Mouse (Mus musculus) cerebellum, adult 9-11 months (tissue): ENCODE measurements at regions not wholly inside any gene's neighbourhood (a gene's known extent, or its start where the extent isn't known, plus 50 kb on each side); places are given as distances from the start of the nearest gene placed in this dataset.

ENCODE experiments used
- DNase-seq: peaks from one replicate; pipeline ENCODE4 v3.0.0; 2022

GRCm38 (mm10) chr2:79510485-79511094 is 54.0 kb upstream of the Cerkl start:
- no peak for DNase-seq

GRCm38 (mm10) chr2:79511108-79511507 is 54.5 kb upstream of the Cerkl start:
- DNase-seq: no peak

GRCm38 (mm10) chr2:79511676-79512323 is 55.2 kb upstream of the Cerkl start:
- peak; percentile 67 for DNase-seq

- DNase-seq: no peak
Measured at GRCm38 (mm10) chr2:79512374-79512773, 55.8 kb upstream of the Cerkl start.

GRCm38 (mm10) chr2:79513726-79514125 is 57.1 kb upstream of the Cerkl start:
- DNase-seq: no peak

- DNase-seq: no peak
Measured at GRCm38 (mm10) chr2:79518046-79518750, 61.6 kb upstream of the Cerkl start.

- no peak for DNase-seq
Measured at GRCm38 (mm10) chr2:79519799-79520449, 63.3 kb upstream of the Cerkl start.

- DNase-seq: no peak
Measured at GRCm38 (mm10) chr2:79523441-79523840, 66.9 kb upstream of the Cerkl start.

- DNase-seq: no peak
Measured at GRCm38 (mm10) chr2:79527529-79527928, 70.9 kb upstream of the Cerkl start.

- DNase-seq: no peak
Measured at GRCm38 (mm10) chr2:79528347-79528990, 71.9 kb upstream of the Cerkl start.

GRCm38 (mm10) chr2:79529185-79529584 is 72.6 kb upstream of the Cerkl start:
- DNase-seq: no peak

GRCm38 (mm10) chr2:79532610-79533160 is 76.1 kb upstream of the Cerkl start:
- DNase-seq: no peak

GRCm38 (mm10) chr2:79537126-79537875 is 80.7 kb upstream of the Cerkl start:
- DNase-seq: peak; percentile 15

- no peak for DNase-seq
Measured at GRCm38 (mm10) chr2:79540384-79540783, 83.8 kb upstream of the Cerkl start.

GRCm38 (mm10) chr2:79542191-79542980 is 85.8 kb upstream of the Cerkl start:
- DNase-seq: no peak

GRCm38 (mm10) chr2:79543456-79543855 is 86.9 kb upstream of the Cerkl start:
- no peak for DNase-seq

- DNase-seq: no peak
Measured at GRCm38 (mm10) chr2:79543948-79544792, 87.6 kb upstream of the Cerkl start.

- no peak for DNase-seq
Measured at GRCm38 (mm10) chr2:79544793-79545260, 88.2 kb upstream of the Cerkl start.

GRCm38 (mm10) chr2:79546206-79546605 is 88.9 kb upstream of the Itprid2 start:
- DNase-seq: no peak

- DNase-seq: no peak
Measured at GRCm38 (mm10) chr2:79547284-79547683, 87.9 kb upstream of the Itprid2 start.
